Mouse (Mus musculus) layer of hippocampus, adult 9-10 months (tissue): ENCODE measurements around the gene Cacna1c.

Source experiments
- DNase-seq: peaks from one replicate; pipeline ENCODE4 v3.0.0; 2022; ENCODE audit warnings: low spot score

Gene Cacna1c

DNA sequence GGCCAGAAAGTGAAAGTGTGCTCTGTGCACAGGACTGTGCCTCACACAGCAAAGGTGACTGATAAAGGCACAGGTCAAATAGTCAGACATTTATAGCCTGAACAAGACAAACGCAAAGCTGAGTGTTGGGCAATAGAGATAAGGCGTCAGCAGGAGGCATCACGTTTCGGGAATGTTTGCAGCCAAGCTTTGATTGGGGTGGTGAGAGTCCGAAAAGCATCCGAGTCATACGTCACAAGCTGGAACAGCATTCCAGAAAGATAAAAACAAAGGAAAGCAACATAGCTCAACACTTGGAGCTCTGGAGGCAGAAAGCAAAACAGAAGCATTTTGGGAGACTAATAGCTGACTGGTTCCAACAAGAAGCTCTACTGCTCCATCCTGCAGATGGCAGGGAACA lies 56.7 kb downstream of the Cacna1c start:
- no peak for DNase-seq

DNA sequence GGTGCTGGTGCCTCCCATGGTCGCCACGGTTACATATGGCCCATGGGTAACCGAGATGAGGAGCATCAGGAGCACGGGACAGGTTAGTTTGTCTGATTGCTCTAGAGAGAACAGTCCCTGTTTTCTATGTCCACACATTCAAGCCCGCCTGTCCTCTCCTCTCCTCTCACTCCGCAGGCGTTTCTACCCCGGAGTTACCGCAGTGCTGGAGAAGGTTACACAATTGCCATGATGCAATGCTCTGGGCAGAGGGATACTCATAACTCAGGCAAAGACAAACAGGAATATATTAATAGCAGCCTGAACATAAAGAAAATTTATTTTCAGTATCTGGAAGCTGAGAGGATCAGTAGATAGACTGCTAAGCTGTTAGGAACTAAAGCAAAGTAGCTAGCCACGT lies 58.5 kb downstream of the Cacna1c start:
- DNase-seq, result no peak

DNA sequence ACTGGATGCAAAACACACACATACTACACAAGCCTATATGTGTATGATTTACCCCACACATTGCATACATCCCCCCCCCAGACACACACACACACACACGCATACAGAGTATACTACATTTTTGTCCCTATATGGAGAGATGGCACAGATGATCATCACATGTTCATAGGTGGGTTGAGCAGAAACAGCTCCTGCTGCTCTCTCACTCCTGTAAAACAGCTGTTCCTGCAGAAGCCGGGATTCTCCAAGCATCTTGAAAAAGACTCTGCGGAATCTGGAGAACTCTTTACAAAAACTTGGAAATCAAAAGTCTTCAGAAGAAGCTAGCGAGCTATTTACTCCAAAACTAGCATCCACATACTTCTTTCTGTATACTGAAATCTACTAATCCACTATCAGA lies 63.4 kb downstream of the Cacna1c start:
- no peak for DNase-seq

DNA sequence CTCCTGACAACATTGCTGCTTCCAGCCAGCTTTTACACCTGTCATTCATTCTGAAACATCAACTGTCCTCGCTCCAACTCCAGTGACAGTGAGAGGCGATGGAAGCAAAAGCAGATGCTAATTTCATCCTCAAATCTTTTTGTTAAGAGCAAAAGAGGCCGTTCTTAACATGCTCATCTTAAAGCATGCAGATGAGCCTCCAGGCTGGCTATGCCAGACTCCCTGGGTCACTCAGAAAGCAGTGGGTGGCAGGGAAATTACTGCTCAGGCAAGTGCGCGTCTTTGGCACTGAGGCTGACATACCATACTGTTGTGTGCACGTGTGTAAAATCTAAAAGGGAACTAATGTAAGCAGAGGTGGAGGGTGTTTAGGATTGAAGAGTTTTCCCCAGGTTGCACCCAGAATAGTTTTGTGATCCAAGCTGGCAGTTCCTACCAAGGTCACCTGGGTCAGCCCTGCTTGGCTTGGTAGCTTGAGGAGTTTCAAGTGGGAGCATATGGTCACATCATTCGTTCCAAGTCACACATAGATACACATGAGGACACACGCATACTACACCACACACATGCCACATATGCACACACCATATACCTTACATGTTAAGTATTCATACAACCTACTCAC lies 64.0 kb downstream of the Cacna1c start:
- no peak for DNase-seq

DNA sequence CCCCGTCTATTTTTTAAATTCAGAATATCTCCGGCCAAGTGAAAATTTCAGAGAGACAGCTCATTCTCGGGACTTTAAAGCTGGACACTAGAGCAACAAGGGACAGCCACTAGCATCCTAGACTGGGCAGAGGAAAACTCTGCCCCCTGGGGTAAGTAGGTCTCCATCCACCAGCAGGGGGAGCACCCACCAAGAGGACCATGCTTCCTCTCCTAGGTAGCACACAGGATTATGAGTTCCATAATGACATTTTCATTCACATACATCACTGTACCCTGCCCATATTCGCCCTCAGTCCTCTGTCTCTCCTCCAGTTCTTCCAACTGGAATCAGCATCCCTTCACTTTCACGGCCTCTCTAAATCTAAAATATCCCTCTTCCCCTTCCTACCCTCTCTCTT lies 66.6 kb downstream of the Cacna1c start:
- no peak for DNase-seq

DNA sequence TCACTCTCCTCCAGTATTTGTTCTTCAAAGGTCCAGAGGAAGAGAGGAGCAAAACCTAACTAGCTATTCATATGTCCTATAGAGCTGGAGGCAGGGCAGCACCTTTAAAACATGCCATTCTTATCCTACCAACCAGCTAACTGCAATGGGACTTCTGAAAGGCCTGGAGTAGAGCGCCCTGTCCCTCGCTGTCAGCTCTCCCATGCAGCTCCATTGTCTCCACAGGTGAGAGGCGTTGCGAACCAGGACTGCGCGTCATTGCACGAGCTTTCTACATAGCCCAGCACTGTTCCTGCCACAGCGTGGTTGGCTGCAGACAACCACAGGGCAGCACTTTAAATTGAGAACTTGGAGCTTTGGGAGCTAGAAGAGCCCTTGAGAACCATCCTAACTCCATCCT lies 67.7 kb downstream of the Cacna1c start:
- DNase-seq, result no peak

DNA sequence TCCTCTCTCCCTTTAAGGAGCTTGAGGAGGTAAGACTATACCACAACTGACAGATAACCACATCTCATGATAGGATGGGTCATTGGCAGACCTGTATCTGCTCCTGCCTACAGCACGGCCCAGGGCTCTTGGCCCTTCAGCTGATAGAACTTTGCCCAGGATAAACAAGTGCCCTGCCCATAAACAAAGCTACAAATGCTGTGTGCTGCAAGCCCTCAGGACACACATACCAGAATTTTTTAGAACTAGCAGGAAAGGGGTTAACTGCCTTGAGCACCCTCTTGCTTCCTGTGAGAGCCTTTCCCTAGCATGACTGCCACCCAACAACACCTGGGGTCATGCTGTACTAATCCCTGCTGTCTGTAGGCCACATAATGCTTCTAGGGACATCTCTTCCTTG lies 68.1 kb downstream of the Cacna1c start:
- DNase-seq, result no peak

DNA sequence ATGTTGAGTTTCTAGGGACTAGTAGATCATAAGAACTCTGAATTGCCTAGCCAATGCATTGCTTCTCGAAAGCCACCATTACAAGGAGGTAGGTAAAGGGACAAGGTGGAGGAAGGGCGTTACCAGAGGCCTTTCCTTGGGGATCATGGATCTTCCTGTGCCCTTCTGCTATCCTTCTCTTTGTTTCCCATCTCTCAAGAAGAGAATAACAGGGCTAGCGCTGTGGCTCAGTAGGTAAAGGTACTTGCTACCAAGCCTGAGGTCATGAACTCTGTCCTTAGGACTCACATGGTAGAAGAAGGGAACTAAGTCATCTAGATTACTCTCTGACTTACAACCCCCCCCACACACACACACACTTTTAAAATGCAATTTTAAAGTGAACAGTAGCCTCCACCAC lies 69.2 kb downstream of the Cacna1c start:
- no peak for DNase-seq

DNA sequence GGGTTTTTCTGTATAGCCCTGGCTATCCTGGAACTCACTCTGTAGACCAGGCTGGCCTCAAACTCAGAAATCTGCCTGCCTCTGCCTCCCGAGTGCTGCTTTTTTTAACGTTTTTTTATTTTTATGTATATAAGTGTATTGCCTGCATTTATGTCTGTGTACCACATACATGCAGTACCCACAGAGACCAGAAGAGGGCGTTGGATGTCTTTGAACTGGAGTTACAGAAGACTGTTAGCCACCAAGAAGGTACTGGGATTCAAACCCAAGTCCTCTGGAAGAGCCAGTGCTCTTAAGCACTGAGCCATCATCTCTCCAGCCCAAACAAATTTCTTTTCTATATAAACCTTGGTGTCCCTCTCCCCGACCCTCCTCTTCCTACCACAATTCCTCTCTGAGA lies 77.8 kb downstream of the Cacna1c start:
- no peak for DNase-seq

DNA sequence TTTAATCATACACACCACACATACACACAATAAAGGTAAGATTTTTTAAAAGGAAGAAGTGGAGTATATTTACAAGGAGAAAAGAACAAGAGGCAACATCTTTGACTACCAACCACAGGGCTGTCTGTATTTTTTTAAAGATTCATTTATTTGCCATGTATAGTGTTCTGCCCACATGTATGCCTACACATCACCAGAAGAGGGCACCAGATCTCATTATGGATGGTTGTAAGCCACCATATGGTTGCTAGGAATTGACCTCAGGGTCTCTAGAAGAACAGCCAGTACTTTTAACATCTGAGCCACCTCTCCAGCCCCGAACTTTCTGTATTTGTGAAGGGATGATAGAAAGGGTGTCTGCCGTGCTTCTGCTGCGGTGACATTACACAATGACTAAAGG lies 79.9 kb downstream of the Cacna1c start:
- DNase-seq, result no peak

DNA sequence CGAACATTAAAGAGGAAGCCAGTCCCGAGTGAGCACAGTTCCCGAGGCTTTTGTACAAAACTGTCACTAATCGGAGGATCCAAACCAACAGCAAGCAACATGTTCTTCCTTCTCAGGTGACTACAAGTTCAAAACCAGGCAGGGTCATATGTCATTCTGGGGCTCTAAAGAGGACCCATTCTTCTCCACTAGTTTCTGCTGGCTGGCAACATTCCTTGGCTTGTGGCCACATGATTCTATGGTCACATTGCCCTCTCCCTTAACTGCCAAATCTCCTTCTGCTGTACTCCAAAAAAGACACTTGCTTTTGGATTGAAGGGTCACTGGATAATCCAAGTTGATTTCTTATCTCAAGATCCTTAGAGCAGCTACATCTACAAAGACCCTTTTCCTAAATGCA lies 82.9 kb downstream of the Cacna1c start:
- no peak for DNase-seq

DNA sequence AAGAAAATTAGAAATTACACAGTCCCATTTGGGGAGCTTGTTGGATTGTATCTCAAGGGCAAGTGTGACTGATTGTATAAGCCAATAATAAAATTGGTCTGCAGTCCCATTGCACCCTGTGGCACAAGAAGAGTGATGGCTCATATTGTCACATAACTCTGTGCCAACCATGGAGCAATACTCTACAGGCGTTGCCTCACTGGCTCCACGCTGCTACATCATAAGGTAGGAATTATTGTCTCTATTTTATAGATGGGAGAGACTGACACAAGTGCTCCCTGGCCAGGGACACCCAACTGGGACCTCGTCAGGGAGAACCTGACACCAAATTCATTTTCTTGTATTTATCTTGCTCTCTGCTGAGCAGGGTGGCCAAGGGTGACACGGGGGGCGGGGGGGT lies 85.8 kb downstream of the Cacna1c start:
- DNase-seq, result no peak

DNA sequence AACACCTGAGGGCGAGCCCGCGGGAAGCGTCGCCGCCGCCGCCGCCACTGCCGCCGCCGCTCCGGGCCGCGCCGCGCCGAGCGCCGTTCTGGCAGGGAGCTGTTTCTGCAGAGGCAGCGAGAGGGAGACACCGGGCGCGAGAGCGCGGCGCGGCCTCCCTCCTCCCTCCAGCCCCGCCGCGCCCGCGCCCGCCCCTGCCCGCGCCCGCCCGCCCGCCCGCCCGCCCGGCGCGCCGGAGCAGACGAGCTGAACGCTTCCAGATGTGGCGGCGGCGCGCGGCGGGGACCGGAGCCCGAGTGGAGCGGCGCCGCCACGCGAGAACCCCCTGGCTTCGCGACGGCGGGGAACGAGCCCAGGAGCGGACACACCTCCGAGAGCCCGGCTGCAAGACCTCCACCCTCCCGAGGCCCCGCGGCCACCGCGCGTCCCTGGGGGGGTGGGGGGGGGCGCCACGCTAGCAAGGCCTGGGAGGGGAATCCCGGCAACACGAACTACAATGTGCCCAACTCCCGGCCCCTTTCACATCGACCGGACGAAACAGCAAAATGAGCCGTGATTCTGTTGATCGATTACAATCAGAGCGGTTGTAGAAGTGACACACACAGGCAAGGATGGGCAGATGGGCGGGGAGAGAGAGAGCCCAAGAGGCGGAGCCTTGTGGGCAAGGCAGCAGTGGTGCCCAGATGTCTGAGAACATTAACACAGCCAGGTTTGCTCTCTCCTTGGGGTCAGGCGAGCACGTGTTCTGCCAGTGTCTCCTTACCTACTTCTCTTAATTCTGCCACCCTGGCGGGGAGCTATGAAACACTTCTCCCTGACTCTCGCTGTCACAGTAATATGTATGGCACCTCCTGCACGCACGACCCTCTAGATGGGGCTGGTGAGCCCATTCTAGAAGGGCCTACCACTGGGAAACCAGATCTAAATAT lies 87.5 kb downstream of the Cacna1c start:
- DNase-seq, result no peak

DNA sequence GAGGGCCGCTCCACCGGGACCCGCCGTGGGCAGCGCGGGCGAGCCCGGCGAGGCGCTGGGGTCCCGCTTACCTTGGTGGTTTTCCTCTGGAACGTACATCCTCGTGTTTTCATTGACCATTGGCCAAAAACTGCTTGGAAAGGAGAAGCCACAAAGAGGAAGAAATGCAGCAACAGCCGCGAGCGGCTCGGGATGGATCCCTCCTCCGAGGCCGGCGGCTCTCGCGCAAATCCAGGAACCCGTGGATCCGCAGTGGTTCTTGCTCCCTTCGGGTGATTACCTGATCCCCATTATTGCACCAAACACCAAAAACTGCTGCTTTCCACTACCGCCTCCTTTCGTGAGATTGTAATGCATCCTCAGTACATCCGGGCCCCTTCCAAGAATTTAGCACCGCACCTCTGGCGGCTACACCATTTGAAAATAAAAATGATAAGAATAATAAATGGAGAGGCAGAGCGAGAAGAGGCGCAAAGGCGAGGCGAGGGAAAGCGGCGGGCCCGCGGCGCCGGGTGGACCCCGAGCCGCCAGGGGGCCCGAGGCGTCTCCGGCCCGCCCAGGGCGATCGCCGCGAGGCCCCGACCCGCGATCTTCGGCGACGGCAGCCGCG lies 88.3 kb downstream of the Cacna1c start:
- DNase-seq, result no peak

DNA sequence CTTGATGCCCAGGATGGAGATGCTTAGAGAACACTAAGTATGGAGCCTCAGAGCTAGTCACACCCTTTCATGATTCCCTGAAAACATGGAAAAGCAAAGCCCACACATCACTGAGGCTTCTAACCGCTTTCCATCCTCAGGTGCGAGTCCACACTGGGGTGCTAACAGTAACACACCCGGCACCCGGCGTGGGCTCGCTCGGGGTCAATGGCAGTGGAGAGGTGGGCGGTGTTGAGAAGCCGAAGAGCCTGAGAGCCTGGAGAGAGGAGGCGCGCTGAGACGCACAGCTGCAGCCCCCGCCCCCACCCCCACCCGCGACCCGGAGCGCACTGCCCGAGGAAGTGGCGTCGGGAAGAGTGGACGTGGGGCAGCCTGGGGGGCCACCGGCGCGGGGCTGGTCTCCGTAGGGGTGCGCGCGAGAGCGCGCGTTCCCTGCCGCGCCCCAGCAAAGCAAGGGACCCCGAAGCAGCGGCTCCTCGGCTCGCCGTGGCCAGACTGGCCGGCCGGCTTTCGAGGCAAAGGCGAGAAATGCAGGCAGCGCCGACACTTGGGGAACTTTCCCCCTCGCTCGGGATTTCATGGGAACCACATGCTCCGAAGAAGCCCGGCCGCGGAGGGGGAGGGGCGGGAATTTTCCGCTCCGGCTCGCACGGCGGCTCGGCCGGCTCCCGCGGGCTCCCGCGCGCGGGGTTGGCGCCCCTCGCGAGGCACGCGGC lies 88.9 kb downstream of the Cacna1c start:
- no peak for DNase-seq

DNA sequence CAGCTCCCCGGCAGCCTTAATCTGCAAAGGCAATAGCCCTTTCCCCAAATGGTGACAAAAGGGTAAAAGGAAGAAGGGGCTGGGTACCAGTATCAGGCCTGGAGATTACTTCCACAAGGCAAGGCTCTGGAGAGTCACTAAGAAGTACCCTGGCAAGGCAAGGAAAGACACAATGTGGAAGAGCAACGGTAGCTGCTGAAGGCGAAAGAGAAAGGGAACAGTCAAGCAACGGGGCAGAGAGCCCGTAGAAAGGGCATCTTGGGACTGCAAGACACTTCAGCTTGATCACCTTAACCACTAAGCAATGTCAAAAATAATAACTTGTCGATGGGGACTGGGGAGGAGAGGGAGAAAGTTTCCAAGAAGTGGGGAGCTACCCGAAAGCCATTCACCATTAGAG lies 89.5 kb downstream of the Cacna1c start:
- no peak for DNase-seq

DNA sequence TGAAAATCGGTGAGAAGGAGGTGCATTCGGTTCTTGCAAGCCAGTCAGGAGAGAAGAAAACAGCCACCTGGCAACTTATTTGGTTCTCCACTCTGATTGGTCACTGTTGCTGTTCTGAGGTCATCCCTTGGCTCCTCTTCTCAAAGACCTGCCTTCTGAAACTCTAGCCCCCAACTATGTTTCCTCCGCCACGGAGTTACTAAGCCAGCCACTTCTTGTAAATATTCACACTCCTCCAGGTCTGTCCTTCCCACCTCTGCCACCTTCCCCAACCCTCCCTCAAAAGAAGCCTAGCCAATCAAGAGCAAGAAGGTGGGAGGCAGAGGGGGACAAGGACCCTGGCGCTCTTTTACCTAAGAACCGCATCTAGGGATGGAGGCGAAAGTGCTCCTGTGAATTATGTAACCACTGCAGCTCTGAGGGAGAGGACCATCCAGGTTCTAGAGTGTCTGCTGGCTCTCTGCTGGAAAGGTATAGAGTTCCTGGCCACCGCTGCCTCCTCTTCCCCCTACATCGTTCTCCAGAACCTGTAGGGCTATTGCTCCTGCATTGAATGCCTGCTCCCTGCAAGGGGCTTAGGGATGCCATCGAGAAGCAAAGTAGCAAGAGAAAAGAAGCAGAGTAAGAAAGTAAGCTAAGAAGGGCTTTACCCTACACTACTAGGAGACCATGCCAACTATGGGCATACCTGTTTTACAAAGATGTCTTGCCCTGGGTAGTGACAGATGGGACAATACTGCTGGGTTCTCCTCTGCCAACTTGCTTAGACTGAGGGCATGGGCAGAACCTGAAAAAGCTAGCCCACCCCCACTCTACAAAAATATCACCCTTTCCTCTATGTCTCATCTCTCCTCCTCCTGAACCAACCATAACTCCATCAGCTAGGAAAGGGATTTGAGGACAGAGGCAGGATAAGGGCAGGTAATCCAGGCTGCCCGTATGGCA lies 90.3 kb downstream of the Cacna1c start:
- DNase-seq, result no peak

DNA sequence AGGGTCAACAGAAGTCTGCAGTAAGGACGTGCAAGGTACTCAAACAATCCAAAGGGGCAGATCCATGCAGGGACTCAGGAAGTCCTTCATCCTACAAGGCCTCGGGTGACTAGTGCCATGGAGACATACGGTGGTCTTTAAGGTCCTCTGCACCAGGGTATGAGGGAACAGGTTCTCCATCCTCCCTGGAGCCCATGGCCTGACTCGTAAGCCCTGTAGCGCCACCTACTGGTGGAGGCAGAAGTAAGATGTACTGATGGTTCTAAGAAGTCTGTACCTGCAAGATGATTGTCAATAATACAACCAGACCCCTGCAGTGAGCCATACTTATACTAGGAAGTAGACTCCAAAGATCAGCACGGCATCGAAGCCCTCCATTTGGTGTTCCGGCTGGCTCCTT lies 92.0 kb downstream of the Cacna1c start:
- DNase-seq, result peak; percentile 76

DNA sequence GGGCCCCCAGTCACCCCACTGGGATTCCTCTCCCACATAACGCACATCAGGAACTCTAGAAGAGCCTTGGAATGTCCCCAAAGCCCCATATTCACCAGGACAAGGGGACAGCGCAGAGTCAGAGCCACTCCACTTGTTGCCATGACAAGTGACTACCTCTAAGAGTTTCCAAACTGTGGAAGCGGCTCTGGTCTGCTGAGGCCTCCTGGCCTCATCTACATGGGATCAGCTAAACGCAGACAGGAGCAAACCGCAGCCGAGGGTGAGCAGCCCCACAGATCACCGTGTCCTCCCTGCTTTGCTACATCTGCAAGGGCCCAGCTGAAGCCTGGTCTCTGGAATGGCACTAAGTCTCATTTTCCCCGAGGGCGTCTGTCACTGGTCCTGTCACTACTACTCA lies 93.3 kb downstream of the Cacna1c start:
- no peak for DNase-seq

DNA sequence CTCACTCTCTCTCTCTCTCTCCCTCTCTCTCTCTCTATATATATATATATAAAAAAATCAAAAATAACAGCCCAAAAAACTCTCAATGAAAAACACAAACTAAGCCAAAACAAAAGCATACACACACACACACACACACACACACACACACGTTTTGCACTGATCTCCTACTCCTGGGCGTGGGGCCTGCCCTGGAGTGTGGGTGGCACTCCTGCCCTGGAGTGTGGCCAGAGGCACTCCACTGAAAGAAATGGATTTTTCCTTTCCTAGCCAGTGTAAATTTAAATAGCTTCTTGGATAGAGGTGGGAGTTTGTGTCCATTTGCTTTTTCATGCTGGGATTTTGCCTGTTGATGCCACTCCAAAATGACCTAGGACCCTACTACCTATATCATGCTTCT lies 96.9 kb downstream of the Cacna1c start:
- no peak for DNase-seq

DNA sequence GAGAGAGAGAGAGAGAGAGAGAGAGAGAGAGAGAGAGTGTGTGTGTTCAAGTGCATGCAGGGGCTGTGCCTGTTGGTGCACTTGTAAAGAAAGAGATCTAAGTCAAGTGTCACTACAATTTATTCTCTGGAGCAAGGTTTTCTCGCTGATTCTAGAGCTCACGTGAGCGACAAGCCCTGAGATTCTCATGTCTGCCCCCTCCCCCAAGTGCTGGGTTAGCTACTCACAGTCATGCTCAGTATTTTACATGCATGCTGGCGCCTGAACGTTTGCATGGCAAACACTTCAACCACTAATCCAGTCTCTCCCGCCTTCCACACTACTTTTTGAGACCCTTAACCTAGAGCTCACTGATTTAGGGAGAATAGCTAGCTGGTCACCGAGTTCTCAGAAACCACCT lies 99.7 kb downstream of the Cacna1c start:
- DNase-seq, result no peak

DNA sequence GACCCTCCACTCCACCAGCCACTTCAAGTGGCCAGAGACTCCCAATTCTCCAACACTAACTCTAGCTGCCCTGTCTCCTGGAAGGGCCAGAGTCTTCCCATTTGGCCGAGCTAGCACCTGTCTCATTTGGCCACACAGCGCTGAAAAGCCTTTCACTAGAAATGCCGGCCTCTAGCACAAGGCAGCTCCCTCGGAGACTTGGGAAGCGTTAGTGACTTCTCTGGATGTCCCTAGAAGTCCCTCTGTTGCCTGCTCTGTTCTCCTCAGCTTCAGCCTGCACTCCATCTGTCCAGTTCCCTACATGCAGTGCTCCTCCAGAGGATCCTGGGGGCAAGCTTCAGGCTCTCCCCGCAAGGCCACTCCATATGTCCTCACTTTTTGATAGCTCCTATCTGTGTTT lies 101.1 kb downstream of the Cacna1c start:
- no peak for DNase-seq
